Mouse (Mus musculus) hindbrain, embryonic 14.5 days (tissue): ENCODE results near the gene Rab38. TPM values are rescaled to one million over a fixed set of nuclear protein-coding genes. Genes with fewer than 3 reads are reported as not detected.

Experiments used
- ATAC-seq: fragments of 200-750 bp; cut with Nextera tagmentation; 2 replicates; pipeline ENCODE4 v1.8.0; 2017; ENCODE audit warnings: moderate number of reproducible peaks, mild to moderate bottlenecking, moderate TSS enrichment, moderate library complexity; ENCODE audit not compliant: low FRiP score
- DNase-seq: peaks from one replicate; pipeline ENCODE4 v3.0.0-alpha.2; 2015; ENCODE audit warnings: low spot score
- H3K27ac ChIP-seq: fragments of 300-500 bp; sonication (generic); 2 replicates; pipeline ENCODE4 v1.5.1; 2014; ENCODE audit warnings: mild to moderate bottlenecking, moderate library complexity
- H3K27me3 ChIP-seq: fragments of 300-500 bp; sonication (generic); 2 replicates; pipeline ENCODE4 v1.6.1; 2014; ENCODE audit warnings: mild to moderate bottlenecking, low read length, mixed read lengths; ENCODE audit not compliant: control insufficient read depth, insufficient read depth
- H3K36me3 ChIP-seq: fragments of 300-500 bp; sonication (generic); replicated peaks from 2 replicates; pipeline ENCODE4 v1.6.1; 2014; ENCODE audit not compliant: control insufficient read depth, insufficient read depth
- H3K4me1 ChIP-seq: fragments of 300-500 bp; sonication (generic); replicated peaks from 2 replicates; pipeline ENCODE4 v1.6.1; 2014; ENCODE audit warnings: antibody characterized with exemption, low read length, mixed read lengths; ENCODE audit not compliant: control insufficient read depth, insufficient read depth
- H3K4me2 ChIP-seq: fragments of 300-500 bp; sonication (generic); replicated peaks from 2 replicates; pipeline ENCODE4 v1.6.1; 2014; ENCODE audit warnings: mild to moderate bottlenecking, moderate library complexity
- H3K4me3 ChIP-seq: fragments of 300-500 bp; sonication (generic); replicated peaks from 2 replicates; pipeline ENCODE4 v1.5.1; 2014; ENCODE audit warnings: mild to moderate bottlenecking, low read length
- H3K9ac ChIP-seq: fragments of 300-500 bp; sonication (generic); 2 replicates; pipeline ENCODE4 v1.6.1; 2014
- H3K9me3 ChIP-seq: fragments of 300-500 bp; sonication (generic); 2 replicates; pipeline ENCODE4 v1.6.1; 2016; ENCODE audit warnings: low read length; ENCODE audit not compliant: control insufficient read depth
- WGBS: fragments of 180-500 bp; shearing (Covaris S2); extraction: QIAGEN DNeasy Blood & Tissue Kit; methylation state at CpG from one replicate; pipeline ENCODE4 v1.1.7; 2014; 5-methylcytosine and 5-hydroxymethylcytosine counted together
- polyA plus RNA-seq: library from polyadenylated mRNA; unstranded; fragments of >200 nt; fragmentation: Nextera tagmentation; extraction: Ambion mirVana; gene quantifications from 2 replicates; pipeline ENCODE4 v1.2.1, GENCODE M21; 2014

Rab38 gene
- 2.5 and 2.7 TPM in 2 replicates for polyA plus RNA-seq

GRCm38 (mm10) chr7:88429786-88430691 is at the start of gene Rab38:
TSS of gene Rab38 (plus strand) at chr7:88430273.
- Histone ChIP-seq H3K4me2 (peak within 1 kb of the TSS; percentile 96), H3K27me3 (peaks cover 11% of the 10 kb centered on the region; the same call in 1 of the 2 replicates), H3K27ac (no peak within 1 kb of the TSS), H3K9me3 (no peaks in the 10 kb centered on the region), H3K9ac (peak within 1 kb of the TSS; percentile 57), H3K4me3 (peak within 1 kb of the TSS; percentile 51), H3K4me1 (no peaks in the 10 kb centered on the region; the same call in 1 of the 2 replicates), H3K36me3 (no peaks in the 10 kb centered on the region)
- DNase-seq (peak; percentile 34), ATAC-seq (peak; percentile 89)
- 2% methylated on average over 35 of the region's 35 CpGs for WGBS

- no peak overlapping the region for H3K9ac ChIP-seq
- WGBS, result 68% methylated on average over 1 of the region's 1 CpGs
- H3K9me3 ChIP-seq, result no peaks in the 10 kb centered on the region
- H3K27ac ChIP-seq, result no peak overlapping the region
- no peaks in the 10 kb centered on the region for H3K27me3 ChIP-seq
- H3K4me2 ChIP-seq, result no peak overlapping the region
- ATAC-seq (no peak), DNase-seq (no peak)
- H3K4me3 ChIP-seq, result no peak overlapping the region
- no peaks in the 10 kb centered on the region for H3K36me3 ChIP-seq
- H3K4me1 ChIP-seq, result no peaks in the 10 kb centered on the region
These were observed 35.5 kb upstream of the Rab38 start for GRCm38 (mm10) chr7:88394568-88394967.

- Histone ChIP-seq H3K4me2 (no peak overlapping the region), H3K9ac (no peak overlapping the region), H3K27ac (no peak overlapping the region), H3K4me3 (no peak overlapping the region), H3K9me3 (no peaks in the 10 kb centered on the region), H3K27me3 (no peaks in the 10 kb centered on the region), H3K4me1 (no peaks in the 10 kb centered on the region), H3K36me3 (no peaks in the 10 kb centered on the region)
- no peak for DNase-seq
- 58% methylated on average over 2 of the region's 2 CpGs for WGBS
- ATAC-seq, result no peak
These were observed 34.3 kb upstream of the Rab38 start for GRCm38 (mm10) chr7:88395745-88396144.

GRCm38 (mm10) chr7:88405311-88405710 is 24.8 kb upstream of the Rab38 start:
- no peak for ATAC-seq
- H3K27ac ChIP-seq, result no peak overlapping the region
- DNase-seq, result no peak
- no peak overlapping the region for H3K4me3 ChIP-seq
- no peaks in the 10 kb centered on the region for H3K9me3 ChIP-seq
- H3K9ac ChIP-seq, result no peak overlapping the region
- H3K36me3 ChIP-seq, result no peaks in the 10 kb centered on the region
- WGBS, result 100% methylated on average over 1 of the region's 1 CpGs
- H3K4me1 ChIP-seq, result no peaks in the 10 kb centered on the region
- H3K27me3 ChIP-seq, result no peaks in the 10 kb centered on the region
- no peak overlapping the region for H3K4me2 ChIP-seq

GRCm38 (mm10) chr7:88406466-88406865 is 23.6 kb upstream of the Rab38 start:
- no peak overlapping the region for H3K27ac ChIP-seq
- ATAC-seq (no peak), DNase-seq (no peak)
- H3K36me3 ChIP-seq, result no peaks in the 10 kb centered on the region
- no peak overlapping the region for H3K9ac ChIP-seq
- H3K4me1 ChIP-seq, result no peaks in the 10 kb centered on the region
- H3K4me2 ChIP-seq, result no peak overlapping the region
- H3K27me3 ChIP-seq, result no peaks in the 10 kb centered on the region
- H3K9me3 ChIP-seq, result no peaks in the 10 kb centered on the region
- no peak overlapping the region for H3K4me3 ChIP-seq
- WGBS, result 78% methylated on average over 2 of the region's 2 CpGs

GRCm38 (mm10) chr7:88421821-88422220 is 8.3 kb upstream of the Rab38 start:
- Histone ChIP-seq H3K36me3 (no peaks in the 10 kb centered on the region), H3K4me1 (no peaks in the 10 kb centered on the region), H3K9me3 (no peaks in the 10 kb centered on the region), H3K9ac (no peak overlapping the region), H3K27me3 (no peaks in the 10 kb centered on the region), H3K4me2 (no peak overlapping the region), H3K4me3 (no peak overlapping the region), H3K27ac (no peak overlapping the region)
- no peak for ATAC-seq
- DNase-seq, result no peak

GRCm38 (mm10) chr7:88423889-88424288 is 6.2 kb upstream of the Rab38 start:
- Histone ChIP-seq H3K4me3 (no peak overlapping the region), H3K4me2 (no peak overlapping the region), H3K27ac (no peak overlapping the region), H3K9me3 (no peaks in the 10 kb centered on the region), H3K36me3 (no peaks in the 10 kb centered on the region), H3K9ac (no peak overlapping the region), H3K27me3 (no peaks in the 10 kb centered on the region), H3K4me1 (no peaks in the 10 kb centered on the region)
- 95% methylated on average over 2 of the region's 2 CpGs for whole genome bisulfite sequencing
- ATAC-seq, result no peak
- DNase-seq, result no peak

GRCm38 (mm10) chr7:88425744-88426143 is 4.3 kb upstream of the Rab38 start:
- WGBS, result 79% methylated on average over 3 of the region's 3 CpGs
- no peak overlapping the region for H3K4me2 ChIP-seq

GRCm38 (mm10) chr7:88427484-88427883 is 2.6 kb upstream of the Rab38 start:
- WGBS, result 92% methylated on average over 3 of the region's 3 CpGs

More at GRCm38 (mm10) chr7:88425744-88426143, 4.3 kb upstream of the Rab38 start:
- H3K36me3 ChIP-seq, result no peaks in the 10 kb centered on the region
- H3K27me3 ChIP-seq, result peaks cover 5% of the 10 kb centered on the region; the same call in 1 of the 2 replicates
- H3K4me3 ChIP-seq, result no peak overlapping the region
- H3K9me3 ChIP-seq, result no peaks in the 10 kb centered on the region
- H3K9ac ChIP-seq, result no peak overlapping the region
- no peaks in the 10 kb centered on the region; the same call in 1 of the 2 replicates for H3K4me1 ChIP-seq
- H3K27ac ChIP-seq, result no peak overlapping the region
- ATAC-seq (no peak), DNase-seq (no peak)

More at GRCm38 (mm10) chr7:88427484-88427883, 2.6 kb upstream of the Rab38 start:
- ATAC-seq, result no peak
- Histone ChIP-seq H3K4me1 (no peaks in the 10 kb centered on the region; the same call in 1 of the 2 replicates), H3K4me3 (no peak overlapping the region), H3K9ac (no peak overlapping the region), H3K27ac (no peak overlapping the region), H3K4me2 (no peak overlapping the region), H3K36me3 (no peaks in the 10 kb centered on the region), H3K9me3 (no peaks in the 10 kb centered on the region), H3K27me3 (peaks cover 11% of the 10 kb centered on the region; the same call in 1 of the 2 replicates)
- no peak for DNase-seq
